Mouse (Mus musculus) right cerebral cortex, postnatal 25 days (tissue): Measurements from ENCODE around the gene Prkab1.

Experiments used
- DNase-seq: peaks from one replicate; pipeline ENCODE4 v3.0.0; 2022

Gene Prkab1

DNA sequence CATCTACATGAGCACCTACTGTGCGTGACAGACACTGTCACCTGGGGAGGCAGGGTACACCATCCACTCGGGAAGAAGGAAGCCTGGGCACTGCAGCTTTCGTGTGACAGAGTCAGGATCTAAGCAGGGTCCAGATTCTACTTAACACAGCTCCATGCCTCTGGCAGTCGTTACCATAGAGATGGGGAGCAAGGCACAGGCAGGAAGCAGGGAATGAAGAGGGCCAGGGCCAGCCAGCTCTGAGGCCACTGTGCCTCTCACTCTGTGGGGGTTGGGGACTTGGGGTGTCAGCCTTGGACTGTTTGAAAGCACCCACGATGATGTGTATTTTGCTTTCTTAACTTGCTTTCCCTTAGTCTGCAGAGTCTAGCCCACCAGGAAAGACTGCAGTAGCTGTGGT is 46.1 kb downstream of the Prkab1 start:
- DNase-seq: no peak

DNA sequence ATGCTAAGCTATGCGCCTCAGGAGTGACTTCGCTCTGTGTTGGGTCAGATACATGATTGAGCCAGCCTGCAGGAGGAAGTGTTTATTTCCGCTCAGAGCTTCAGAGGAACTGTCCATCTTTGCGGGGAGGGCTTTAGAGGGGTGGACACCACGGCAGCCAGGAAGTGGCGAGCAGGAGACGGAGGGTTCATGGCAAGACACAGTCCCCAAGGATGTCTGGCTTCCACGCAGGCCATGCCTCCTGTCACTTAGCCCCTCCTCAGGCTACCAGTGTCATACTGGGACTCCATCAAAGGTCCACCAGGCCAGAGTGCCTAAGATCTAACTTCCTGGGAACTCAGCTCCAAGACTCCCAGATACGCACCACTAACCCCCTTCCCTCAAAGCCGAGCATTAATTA is 46.6 kb downstream of the Prkab1 start:
- DNase-seq: no peak

DNA sequence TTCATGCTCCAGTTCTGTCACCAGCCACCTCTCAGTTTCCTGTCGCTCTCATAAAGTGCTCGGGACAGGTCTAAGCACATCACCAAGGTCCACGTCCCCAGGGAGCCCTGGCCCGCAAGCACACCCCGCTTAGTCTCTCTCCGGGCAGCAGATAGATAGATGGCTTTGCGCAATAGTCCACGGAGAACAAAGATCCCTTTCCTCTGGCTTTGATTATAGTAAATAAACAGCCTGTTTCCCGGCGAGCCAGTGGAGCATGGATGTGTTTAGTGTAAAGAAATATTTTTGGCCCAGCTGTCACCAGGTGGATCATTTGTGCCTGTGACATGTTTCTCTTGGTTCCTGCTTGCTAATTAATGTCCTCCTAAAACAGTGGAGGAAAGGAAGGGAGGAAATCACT is 47.0 kb downstream of the Prkab1 start:
- no peak for DNase-seq

DNA sequence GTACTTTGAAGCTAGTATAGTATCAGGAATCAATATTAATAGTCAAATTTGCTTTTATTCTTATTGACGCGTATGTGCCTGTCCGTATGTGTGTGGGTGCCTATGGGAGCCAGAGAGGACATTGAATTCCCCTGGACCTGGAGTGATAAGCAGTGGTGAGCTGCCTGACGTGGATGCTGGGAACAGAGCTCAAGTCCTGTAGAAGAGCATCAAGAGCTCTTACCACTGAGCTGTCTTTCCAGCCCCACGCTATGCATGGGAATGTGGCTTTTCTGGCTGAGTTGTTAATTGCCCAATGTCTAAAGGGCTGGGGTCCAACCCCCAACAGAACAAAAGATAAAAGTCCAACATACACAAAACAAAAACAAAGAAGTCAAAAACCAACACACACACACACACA is 47.9 kb downstream of the Prkab1 start:
- DNase-seq: no peak

DNA sequence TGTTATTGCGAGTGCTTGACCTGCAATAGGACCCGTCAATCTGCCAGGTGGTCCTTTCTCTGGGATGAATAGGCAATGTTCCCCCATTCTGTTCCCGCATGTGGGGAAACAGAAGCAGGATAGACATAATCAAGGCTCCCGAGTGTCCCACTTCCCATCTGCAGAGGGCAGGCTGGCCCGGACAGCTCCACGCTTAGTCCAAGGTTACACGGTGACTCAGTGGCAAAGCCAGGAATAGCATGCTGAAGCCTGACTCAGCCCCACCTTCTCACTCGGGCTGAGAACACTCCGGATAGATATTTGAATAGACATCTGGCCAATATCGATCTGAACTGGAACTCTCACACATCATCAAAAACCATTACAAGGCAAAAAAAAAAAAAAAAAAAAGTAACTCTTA is 48.6 kb downstream of the Prkab1 start:
- DNase-seq: no peak

DNA sequence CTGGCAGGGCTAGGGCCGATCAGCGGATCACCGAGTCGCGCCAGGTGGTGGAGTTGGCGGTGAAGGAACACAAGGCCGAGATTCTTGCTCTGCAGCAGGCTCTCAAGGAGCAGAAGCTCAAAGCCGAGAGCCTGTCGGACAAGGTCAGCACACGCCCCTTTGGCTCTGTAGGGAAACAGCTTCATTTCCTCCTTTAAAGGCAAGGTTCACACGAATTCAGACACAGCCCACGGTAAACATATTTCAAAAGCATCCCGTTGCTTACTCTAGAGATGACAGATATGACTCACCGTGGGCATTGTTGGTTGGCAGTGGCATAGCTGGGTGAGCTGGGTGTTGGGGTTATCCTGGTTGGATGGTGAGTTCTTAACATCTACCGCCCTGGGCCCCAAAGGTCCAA is 53.1 kb downstream of the Prkab1 start:
- DNase-seq: no peak
